Mouse (Mus musculus) urinary bladder, postnatal 25 days (tissue): ENCODE measurements around the gene Cd80.
"Not testable (repeated sequence)": the region's sequence is repeated elsewhere in the genome, so short reads cannot be mapped to it uniquely, and the experiment has no call there.

ENCODE experiments used
- DNase-seq: peaks from one replicate; pipeline ENCODE4 v3.0.0; 2022; ENCODE audit warnings: low spot score

Cd80 gene

GRCm38 (mm10) chr16:38472507-38472873 lies 17.1 kb downstream of the Cd80 start:
- DNase-seq = no peak

GRCm38 (mm10) chr16:38473661-38474060 lies 18.3 kb downstream of the Cd80 start:
- no peak for DNase-seq

DNA sequence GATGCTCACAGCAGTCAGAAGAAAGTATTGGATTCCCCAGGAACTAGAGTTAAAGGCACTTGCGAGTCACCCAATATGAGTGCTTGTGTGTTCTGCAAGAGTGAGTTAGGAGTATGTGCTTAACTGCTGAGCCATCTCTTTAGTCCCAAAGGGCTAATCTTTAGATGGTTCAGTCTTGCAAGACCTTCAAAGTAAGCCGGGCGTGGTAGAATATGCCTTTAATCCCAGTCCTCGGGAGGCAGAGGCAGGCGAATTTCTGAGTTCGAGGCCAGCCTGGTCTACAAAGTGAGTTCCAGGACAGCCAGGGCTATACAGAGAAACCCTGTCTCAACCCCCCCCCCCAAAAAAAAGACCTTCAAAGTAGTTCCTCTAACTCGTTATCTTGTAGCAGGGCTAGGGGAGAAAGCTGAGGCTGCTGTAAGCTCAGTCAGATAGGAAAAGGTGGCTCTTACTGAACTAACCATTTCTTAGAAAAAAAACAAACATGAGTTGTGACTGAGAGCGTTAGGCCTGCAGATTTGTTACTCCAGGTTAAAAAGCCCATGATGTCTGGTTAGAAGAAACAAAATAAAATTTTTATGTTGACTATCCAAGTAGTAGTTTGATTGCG lies 19.4 kb downstream of the Cd80 start:
- DNase-seq = no peak

- DNase-seq = no peak
Measured at GRCm38 (mm10) chr16:38475681-38476311, 20.4 kb downstream of the Cd80 start.

DNA sequence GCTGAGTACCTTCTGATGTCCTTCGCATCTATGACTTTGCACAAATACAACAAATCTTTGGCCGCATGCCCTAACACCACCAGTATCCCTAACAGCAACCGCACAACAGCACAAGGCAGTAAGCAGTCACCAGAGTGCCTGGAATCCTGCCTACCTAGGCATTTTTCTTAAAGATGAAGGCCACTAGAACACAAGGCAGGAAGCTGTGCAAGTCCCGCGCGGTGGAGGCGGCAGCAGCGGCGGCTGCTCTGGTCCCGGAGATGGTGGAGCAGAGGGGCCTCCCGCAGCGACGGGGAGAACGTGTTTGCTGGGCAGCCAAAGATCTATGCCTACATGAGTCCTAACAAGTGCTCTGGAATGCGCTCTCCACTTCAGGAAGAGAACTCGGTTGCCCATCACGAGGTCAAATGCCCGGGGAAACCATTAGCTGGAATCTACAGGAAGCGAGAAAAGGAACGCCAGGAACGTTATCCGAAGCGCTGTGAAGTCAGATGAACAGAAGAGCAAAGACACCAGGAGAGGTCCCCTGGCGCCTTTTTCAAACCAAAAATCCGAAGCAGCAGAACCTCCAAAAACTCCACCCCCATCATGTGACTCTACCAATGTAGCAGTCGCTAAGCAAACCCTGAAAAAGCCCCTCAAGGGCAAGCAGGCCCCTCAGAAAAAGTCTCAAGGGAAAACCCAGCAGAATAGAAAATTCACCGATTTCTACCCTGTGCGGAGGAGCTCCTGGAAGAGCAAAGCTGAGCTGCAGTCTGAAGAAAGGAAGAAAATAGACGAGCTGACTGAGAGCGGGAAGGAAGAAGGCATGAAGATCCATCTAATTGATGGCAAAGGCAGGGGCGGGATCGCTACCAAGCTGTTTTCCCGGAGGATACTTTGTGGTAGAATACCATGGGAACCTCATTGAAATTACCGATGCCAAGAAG lies 21.2 kb downstream of the Cd80 start:
- DNase-seq = peak; percentile 32

DNA sequence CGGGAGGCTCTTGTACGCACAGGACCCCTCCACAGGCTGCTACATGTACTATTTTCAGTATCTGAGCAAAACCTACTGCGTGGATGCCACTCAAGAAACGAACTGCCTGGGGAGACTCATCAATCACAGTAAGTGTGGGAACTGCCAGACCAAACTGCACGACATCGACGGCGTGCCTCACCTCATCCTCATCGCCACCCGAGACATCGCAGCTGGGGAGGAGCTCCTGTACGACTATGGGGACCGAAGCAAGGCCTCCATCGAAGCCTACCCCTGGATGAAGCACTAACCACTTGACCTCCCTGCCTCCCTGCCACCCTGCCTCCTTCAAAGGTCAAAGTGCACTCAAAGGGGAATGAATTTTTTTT lies 21.9 kb downstream of the Cd80 start:
- DNase-seq = not testable (repeated sequence)

- no peak for DNase-seq
Measured at GRCm38 (mm10) chr16:38478296-38478695, 22.9 kb downstream of the Cd80 start.

DNA sequence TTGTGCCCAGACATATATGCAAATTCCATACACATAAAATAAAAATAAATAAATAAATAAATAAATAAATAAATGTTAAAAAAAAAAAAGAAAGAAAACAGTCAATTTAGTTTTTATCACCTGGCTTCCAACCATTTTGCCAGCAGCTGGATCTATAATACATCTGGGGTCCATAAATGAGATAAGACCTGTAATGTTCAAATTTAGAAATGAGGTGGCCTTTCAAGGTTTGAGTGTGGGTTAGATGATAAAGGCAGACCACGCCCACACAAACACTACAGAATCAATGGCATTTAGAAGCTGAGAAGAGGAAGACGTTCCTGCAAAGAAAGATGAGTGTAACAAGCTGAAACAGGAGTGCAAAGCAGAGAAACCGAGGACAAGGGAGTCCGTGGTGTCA lies 26.0 kb downstream of the Cd80 start:
- no peak for DNase-seq

DNA sequence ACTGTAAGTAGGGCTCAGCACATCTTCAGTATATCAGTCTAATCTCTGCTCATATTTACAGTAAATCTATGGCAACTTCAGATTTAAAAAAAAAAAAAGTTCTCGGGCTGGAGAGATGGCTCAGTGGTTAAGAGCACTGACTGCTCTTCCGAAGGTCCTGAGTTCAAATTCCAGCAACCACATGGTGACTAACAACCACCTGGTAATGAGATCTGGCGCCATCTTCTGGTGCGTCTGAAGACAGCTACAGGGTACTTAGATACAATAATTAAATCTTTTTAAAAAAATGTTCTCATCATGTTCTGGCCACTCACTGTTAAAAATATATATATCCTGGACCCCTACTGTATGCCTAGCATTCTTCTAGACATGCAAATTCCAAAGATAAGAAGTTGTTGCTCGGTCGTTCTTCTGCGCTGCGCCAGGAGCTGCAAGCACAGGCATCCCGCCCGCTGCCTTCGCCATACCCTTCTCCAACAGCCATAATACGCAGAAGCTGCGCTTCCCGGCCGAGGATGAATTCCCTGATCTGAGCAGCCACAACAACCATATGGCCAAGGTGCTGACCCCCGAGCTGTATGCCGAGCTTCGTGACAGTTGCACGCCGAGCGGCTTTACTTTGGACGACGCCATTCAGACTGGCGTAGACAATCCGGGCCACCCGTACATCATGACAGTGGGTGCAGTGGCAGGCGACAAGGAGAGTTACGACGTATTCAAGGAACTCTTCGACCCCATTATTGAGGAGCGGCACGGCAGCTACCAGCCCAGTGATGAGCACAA lies 27.6 kb downstream of the Cd80 start:
- DNase-seq = peak; percentile 32

GRCm38 (mm10) chr16:38483582-38484309 lies 28.4 kb downstream of the Cd80 start:
- no peak for DNase-seq

- no peak for DNase-seq
Measured at GRCm38 (mm10) chr16:38492551-38492950, 37.2 kb downstream of the Cd80 start.

DNA sequence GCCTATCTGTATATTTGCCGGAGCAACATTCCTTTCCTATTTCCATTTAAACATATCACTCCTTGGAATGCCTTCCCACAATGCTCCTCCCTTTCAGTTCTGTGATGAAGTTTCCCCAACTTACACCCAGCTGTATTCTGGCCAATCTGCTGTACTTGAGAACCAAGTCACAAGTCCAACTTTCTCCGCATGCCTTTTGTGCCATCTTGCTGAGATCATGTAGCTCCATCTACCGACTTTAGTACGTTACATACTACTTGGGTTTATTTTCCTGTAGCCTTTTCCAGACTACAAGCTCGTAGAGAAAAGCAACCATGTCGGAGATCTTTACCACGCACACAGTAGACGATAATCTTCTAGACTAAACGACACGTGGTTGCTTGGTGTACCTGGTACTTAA lies 38.5 kb downstream of the Cd80 start:
- no peak for DNase-seq

GRCm38 (mm10) chr16:38496604-38497140 lies 41.3 kb downstream of the Cd80 start:
- DNase-seq = no peak

DNA sequence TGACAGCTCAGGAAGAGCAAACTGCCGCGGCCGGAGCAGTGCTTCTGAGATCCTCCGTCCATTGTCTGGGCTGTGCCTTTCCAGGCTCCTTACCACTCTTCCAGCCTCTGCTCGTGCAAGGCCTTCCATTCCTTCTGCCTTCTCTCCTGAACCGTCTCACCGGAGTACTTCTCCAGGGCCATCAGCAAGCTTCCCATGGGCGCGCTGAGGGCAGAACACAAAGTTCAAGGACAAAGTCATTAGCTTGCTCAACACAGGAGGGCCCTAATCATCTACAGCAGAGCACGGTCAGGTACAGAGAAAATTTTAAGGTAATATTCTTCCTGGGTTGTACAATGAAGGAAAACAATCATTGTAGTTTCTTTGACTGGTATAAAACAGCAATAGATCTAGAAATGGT lies 47.1 kb downstream of the Cd80 start:
- no peak for DNase-seq

GRCm38 (mm10) chr16:38503528-38503927 lies 48.2 kb downstream of the Cd80 start:
- DNase-seq = no peak

GRCm38 (mm10) chr16:38506041-38506634 lies 50.8 kb downstream of the Cd80 start:
- DNase-seq = peak; percentile 37

- no peak for DNase-seq
Measured at GRCm38 (mm10) chr16:38510846-38511245, 55.5 kb downstream of the Cd80 start.

GRCm38 (mm10) chr16:38519140-38519539 lies 63.8 kb downstream of the Cd80 start:
- DNase-seq = no peak

GRCm38 (mm10) chr16:38521211-38521987 lies 66.0 kb downstream of the Cd80 start:
- DNase-seq = no peak
